Mouse (Mus musculus): ENCODE data around the gene Tram2. TPM values are rescaled to one million over a fixed set of nuclear protein-coding genes. Genes with fewer than 3 reads are reported as not detected.

The Tram2 gene
- polyA plus RNA-seq, 1 experiment from 2014 or later: 4.0 TPM

DNA sequence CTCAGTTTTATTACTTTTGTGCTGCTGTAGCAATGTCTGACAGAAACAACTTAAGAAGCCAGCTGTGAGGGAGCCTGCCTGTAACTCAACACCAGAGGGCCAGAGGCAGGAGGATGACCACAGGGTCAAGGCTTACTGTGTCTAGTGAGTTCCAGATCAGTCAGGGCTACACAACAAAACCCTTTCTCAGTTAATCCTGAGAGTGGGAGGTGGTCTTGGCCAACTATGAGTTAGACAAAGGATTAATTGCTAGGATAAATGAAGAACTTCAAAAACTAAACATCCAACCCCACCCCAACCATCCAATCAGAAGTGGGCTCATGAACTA is 45.3 kb downstream of the Tram2 start:
- H3K9me3 ChIP-seq: no peaks in the 10 kb centered on the region
- no peak for ATAC-seq (ENCODE audit: low FRiP score, low read depth)

DNA sequence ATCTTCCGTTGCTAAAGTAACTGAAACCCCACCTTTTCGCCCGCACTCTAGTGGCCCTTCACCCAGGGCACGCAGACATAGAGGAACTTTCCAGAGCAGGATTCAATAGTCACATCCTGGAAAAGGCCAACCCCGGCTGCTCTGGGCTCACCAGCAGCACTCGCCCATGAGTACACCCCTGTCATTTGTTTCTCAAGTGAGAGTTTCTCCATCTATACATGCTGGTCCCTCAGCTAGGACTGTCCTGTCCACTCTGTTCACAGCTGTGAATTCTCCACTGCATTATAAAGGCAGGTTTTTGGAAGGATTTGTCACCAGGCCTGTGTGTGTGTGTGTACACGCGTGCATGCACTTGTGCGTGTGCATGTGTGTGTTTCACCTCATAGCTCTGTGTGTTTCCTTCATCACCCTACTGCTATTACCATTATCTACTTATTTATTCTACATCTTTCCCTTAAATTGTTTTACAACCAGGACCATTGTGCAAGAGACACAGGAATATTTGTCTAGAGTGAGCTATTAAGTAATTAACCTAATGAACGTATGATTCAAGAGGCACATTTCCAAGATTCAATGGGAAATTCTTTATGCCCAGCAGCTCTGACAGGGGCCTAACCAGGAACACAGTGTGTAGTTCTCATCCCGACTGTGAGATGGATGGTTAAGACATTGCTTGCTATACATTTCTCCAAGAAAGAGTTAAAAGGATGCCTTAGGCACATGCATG is 45.8 kb downstream of the Tram2 start:
- H3K4me1 ChIP-seq: no peaks in the 10 kb centered on the region
- no peaks in the 10 kb centered on the region for H3K36me3 ChIP-seq
- H3K27me3 ChIP-seq: no peaks in the 10 kb centered on the region
- H3K27ac ChIP-seq (replicated peaks): no peak overlapping the region
- no peak overlapping the region for H3K9ac ChIP-seq (replicated peaks)
- no peak for ATAC-seq (ENCODE audit: low FRiP score, low read depth)
- no peak overlapping the region for H3K4me2 ChIP-seq (replicated peaks)
- WGBS: 93% methylated on average over 11 of the region's 11 CpGs
- no peak overlapping the region for H3K4me3 ChIP-seq
- H3K9me3 ChIP-seq: no peaks in the 10 kb centered on the region

More for the DNA sequence above, 45.3 kb downstream of the Tram2 start:
- no peak overlapping the region for H3K27ac ChIP-seq (replicated peaks)
- no peaks in the 10 kb centered on the region for H3K4me1 ChIP-seq
- H3K4me3 ChIP-seq: no peak overlapping the region
- no peaks in the 10 kb centered on the region for H3K27me3 ChIP-seq
- H3K9ac ChIP-seq (replicated peaks): no peak overlapping the region
- no peak overlapping the region for H3K4me2 ChIP-seq (replicated peaks)
- no peaks in the 10 kb centered on the region for H3K36me3 ChIP-seq

DNA sequence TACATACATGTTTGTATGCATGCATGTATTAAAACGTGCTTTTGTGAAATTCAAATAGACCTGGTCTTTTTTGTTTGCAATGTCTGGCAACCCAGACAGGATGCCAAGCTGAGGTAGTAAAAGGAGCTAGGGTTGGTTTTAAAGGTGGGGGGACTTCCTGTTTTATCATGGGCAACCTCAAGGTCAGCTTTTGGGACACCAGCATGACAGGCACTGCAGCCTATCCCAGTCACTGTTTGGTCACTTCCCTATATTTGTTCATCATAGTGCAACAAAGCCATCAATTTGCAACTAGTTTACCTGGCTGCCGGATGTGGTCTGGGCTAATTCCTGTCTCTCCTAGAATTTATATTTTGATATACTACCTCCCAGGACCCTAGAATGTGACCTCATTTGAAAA is 47.4 kb downstream of the Tram2 start:
- H3K9me3 ChIP-seq: no peaks in the 10 kb centered on the region
- H3K36me3 ChIP-seq: no peaks in the 10 kb centered on the region
- H3K4me1 ChIP-seq: no peaks in the 10 kb centered on the region
- no peak overlapping the region for H3K27ac ChIP-seq (replicated peaks)
- H3K27me3 ChIP-seq: no peaks in the 10 kb centered on the region
- H3K4me2 ChIP-seq (replicated peaks): no peak overlapping the region
- H3K4me3 ChIP-seq: no peak overlapping the region
- H3K9ac ChIP-seq (replicated peaks): no peak overlapping the region
- WGBS: 91% methylated on average over 2 of the region's 2 CpGs
- no peak for ATAC-seq (ENCODE audit: low FRiP score, low read depth)

DNA sequence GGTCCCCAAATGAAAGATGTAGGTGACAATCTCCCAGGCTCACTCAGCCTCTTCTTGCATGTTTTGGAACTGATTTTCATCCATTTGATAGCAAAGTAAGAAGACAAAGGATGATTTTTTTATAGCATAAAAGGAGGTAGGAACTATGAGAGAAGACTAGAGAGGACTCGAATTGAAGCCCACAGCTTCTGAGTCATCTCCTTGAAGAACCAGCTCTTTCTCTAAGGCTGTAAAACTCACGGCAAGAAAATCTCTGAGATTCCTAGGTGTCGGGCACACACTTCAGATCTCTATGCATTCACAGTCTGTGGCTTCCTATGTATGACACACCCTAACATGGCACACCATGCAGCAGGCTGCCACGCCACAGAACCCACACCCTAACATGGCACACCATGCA is 50.0 kb downstream of the Tram2 start:
- Histone ChIP-seq H3K27ac (replicated peaks) (no peak overlapping the region), H3K4me2 (replicated peaks) (no peak overlapping the region), H3K36me3 (no peaks in the 10 kb centered on the region), H3K4me3 (no peak overlapping the region), H3K4me1 (no peaks in the 10 kb centered on the region), H3K27me3 (no peaks in the 10 kb centered on the region), H3K9ac (replicated peaks) (no peak overlapping the region), H3K9me3 (no peaks in the 10 kb centered on the region)
- 94% methylated on average over 4 of the region's 4 CpGs for WGBS
- ATAC-seq (ENCODE audit: low FRiP score, low read depth): no peak

DNA sequence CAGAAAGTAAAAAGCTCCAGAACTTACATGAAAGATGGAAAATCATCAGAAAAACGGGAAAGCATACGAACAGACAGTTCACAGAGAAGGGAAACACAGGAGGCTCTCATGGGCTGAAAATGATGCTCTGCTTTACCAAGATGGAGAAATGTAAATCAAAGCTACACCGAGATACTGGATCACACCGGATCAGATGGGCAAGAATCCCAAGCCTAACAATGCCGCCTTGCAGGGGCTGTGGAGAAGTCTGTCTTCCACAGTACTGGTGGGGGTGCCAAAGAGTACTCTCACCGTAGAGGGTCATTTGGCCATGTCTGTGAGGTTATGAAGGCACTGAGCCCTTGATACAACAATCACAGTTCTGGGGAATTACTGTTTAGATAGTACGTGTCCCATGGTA is 52.5 kb downstream of the Tram2 start:
- H3K27ac ChIP-seq (replicated peaks): no peak overlapping the region
- no peaks in the 10 kb centered on the region for H3K27me3 ChIP-seq
- H3K4me3 ChIP-seq: no peak overlapping the region
- WGBS: 86% methylated on average over 7 of the region's 7 CpGs
- no peaks in the 10 kb centered on the region for H3K36me3 ChIP-seq
- no peak overlapping the region for H3K4me2 ChIP-seq (replicated peaks)
- H3K4me1 ChIP-seq: no peaks in the 10 kb centered on the region
- H3K9ac ChIP-seq (replicated peaks): no peak overlapping the region
- H3K9me3 ChIP-seq: no peaks in the 10 kb centered on the region
- ATAC-seq (ENCODE audit: low FRiP score, low read depth): no peak

DNA sequence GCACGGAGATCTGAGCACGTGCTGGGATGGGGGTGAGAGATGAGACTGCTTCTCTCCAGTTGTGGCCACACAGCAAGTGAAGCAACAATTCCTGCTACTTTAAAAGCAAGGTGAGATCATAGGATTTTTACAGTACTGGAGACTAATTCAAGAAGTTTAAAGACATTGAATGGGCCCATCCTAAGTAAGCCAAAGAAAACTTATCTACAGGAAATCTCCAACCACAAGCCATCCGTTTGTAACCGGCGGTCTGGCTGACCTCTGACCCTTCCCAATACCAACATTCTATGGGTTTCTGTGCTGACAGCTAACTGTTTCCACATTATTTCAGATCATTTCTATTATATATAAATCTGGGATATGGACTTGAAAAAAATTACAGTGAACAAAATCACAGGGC is 53.8 kb downstream of the Tram2 start:
- Histone ChIP-seq H3K36me3 (no peaks in the 10 kb centered on the region), H3K4me2 (replicated peaks) (no peak overlapping the region), H3K4me3 (no peak overlapping the region), H3K27ac (replicated peaks) (no peak overlapping the region), H3K9me3 (no peaks in the 10 kb centered on the region), H3K9ac (replicated peaks) (no peak overlapping the region), H3K4me1 (no peaks in the 10 kb centered on the region), H3K27me3 (no peaks in the 10 kb centered on the region)
- 87% methylated on average over 5 of the region's 5 CpGs for WGBS
- ATAC-seq (ENCODE audit: low FRiP score, low read depth): no peak

DNA sequence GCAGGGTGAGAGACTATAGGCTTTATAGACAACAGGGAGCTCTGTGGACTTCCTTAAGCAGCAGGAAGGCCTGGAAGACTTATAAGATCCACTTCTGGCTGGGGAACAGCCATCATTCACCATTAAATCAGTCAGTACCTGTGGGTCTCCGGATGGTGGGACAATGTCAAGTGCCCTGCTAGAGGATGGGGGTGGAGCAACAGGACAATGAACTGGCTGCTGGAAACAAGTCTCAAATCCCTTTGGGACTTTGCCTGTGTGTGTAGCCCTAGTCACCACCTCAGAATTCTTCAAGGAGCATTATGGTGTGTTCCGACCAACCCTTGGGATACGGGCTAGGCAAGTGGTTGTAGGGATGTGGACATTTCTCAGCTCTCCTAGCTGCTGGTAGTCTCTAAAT is 55.9 kb downstream of the Tram2 start:
- H3K27me3 ChIP-seq: no peaks in the 10 kb centered on the region
- no peak overlapping the region for H3K27ac ChIP-seq (replicated peaks)
- no peaks in the 10 kb centered on the region for H3K36me3 ChIP-seq
- H3K9ac ChIP-seq (replicated peaks): no peak overlapping the region
- no peak for ATAC-seq (ENCODE audit: low FRiP score, low read depth)
- no peak overlapping the region for H3K4me3 ChIP-seq
- H3K9me3 ChIP-seq: no peaks in the 10 kb centered on the region
- H3K4me1 ChIP-seq: no peaks in the 10 kb centered on the region
- no peak overlapping the region for H3K4me2 ChIP-seq (replicated peaks)
- 89% methylated on average over 3 of the region's 3 CpGs for WGBS

DNA sequence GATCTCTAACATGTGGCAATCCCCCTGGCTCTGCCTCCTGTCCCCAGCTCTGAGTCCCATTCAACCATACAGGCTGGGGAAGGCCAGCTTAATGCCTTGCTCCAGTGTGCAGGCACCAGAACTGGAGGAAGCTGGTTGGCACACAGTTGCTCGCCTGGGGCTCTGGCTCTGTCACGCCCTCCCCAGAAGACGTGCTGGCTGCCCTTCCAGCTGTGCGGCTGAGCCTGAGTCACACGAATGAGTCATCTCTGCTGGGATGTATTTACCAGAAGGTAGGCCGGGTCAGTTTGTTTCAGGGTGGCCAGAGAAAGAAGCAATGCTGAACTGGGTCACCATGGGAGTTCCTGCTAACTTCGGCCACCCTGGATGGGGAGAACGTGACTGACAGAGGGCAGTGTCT is 64.6 kb downstream of the Tram2 start:
- Histone ChIP-seq H3K9me3 (no peaks in the 10 kb centered on the region), H3K4me2 (replicated peaks) (no peak overlapping the region), H3K9ac (replicated peaks) (no peak overlapping the region), H3K4me1 (no peaks in the 10 kb centered on the region), H3K36me3 (peaks cover 13% of the 10 kb centered on the region; the same call in 1 of the 2 replicates), H3K4me3 (no peak overlapping the region), H3K27ac (replicated peaks) (no peak overlapping the region), H3K27me3 (no peaks in the 10 kb centered on the region)
- no peak for ATAC-seq (ENCODE audit: low FRiP score, low read depth)
- WGBS: 68% methylated on average over 8 of the region's 8 CpGs

DNA sequence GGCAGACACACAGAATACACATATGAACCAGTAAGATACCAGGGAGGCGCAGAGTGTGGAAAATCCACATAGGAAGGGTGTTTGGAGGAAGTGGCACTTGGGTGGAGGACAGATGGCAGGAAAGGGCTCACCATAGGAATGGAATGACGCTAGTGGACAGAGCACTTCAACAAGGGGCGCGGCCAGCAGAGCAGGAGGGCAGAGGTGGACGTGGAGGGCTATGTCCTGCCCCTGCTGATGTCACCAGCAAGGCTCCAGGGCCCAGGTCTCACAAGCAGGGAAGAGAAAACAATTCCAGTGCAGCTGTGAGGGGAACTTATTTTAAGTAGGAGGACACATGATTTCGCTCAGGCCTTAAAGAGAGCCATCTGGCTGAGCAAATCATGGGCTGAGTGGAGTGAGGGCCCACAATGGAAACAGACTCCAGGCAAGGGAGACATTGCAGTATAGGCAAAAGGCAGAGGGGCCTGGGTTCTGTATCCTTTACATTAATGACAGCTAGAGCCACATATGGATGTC is 68.7 kb downstream of the Tram2 start:
- Histone ChIP-seq H3K27ac (replicated peaks) (no peak overlapping the region), H3K4me2 (replicated peaks) (no peak overlapping the region), H3K4me1 (no peaks in the 10 kb centered on the region), H3K9ac (replicated peaks) (no peak overlapping the region), H3K4me3 (no peak overlapping the region), H3K36me3 (peaks cover 13% of the 10 kb centered on the region; the same call in 1 of the 2 replicates), H3K9me3 (no peaks in the 10 kb centered on the region), H3K27me3 (no peaks in the 10 kb centered on the region)
- 81% methylated on average over 6 of the region's 6 CpGs for WGBS
- no peak for ATAC-seq (ENCODE audit: low FRiP score, low read depth)

DNA sequence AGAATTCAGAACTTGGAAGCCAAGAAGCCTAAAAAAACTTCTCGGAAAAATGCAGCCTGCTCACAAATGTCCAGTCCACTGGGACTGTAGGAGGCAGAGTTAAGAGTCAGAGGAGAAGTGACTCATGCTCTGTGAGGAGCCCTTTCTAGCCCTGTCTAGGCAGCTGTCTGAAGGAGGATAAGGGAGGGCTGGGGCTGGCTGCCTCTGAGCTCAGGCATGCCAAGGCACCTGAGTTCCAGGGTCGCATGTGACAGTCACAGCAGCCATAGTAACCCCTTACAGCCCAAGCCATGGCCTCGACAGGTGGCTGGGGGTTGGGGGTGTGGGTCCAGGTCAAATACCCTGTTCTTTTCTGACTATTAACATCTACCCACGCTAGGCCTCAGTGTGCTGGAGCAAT is 70.1 kb downstream of the Tram2 start:
- H3K4me1 ChIP-seq: no peaks in the 10 kb centered on the region
- no peaks in the 10 kb centered on the region for H3K9me3 ChIP-seq
- no peak overlapping the region for H3K4me2 ChIP-seq (replicated peaks)
- no peak overlapping the region for H3K4me3 ChIP-seq
- ATAC-seq (ENCODE audit: low FRiP score, low read depth): no peak
- H3K36me3 ChIP-seq: peaks cover 13% of the 10 kb centered on the region; the same call in 1 of the 2 replicates
- H3K27ac ChIP-seq (replicated peaks): no peak overlapping the region
- 82% methylated on average over 4 of the region's 4 CpGs for WGBS
- no peak overlapping the region for H3K9ac ChIP-seq (replicated peaks)
- no peaks in the 10 kb centered on the region for H3K27me3 ChIP-seq

DNA sequence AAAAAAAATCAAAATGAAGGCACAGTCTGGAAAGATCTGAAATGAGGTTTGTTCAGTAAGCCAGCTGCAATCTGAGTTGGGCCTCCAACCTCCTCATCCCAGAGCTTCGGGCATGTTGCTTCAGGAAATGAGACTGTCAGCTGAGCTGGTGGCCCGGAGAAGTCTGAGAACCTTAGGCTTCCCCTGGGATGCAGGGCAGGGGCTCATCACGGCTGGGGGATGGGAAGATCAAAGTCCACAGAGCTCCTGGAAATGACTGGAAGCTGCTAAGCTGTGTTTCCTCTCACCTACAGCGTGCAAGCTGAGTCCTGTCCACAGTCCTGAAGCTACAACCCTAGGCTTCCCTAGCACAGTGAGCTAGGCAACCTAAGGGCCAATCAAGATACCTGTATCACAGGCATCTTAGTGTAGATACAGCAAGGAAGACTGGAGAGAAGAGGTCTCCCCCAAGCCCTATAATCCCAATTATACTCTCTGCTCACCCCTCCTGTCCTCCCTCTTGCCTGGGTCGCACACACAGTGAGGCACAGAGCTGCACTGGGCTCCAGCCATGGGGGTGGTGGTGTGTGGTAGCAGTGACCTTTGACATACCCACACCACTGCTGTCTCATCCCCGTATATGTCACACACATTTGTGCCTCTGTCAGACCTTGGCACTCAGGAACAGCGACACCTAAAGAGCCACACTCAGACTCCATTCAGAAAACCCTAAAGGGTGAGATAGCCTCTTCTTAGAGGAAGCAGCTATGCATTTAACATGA is 70.9 kb downstream of the Tram2 start:
- H3K4me1 ChIP-seq: no peaks in the 10 kb centered on the region
- H3K4me2 ChIP-seq (replicated peaks): no peak overlapping the region
- H3K9ac ChIP-seq (replicated peaks): no peak overlapping the region
- no peaks in the 10 kb centered on the region for H3K27me3 ChIP-seq
- no peak overlapping the region for H3K4me3 ChIP-seq
- WGBS: 88% methylated on average over 7 of the region's 7 CpGs
- H3K9me3 ChIP-seq: no peaks in the 10 kb centered on the region
- no peak for ATAC-seq (ENCODE audit: low FRiP score, low read depth)
- H3K36me3 ChIP-seq: peaks cover 19% of the 10 kb centered on the region; the same call in 1 of the 2 replicates
- no peak overlapping the region for H3K27ac ChIP-seq (replicated peaks)

DNA sequence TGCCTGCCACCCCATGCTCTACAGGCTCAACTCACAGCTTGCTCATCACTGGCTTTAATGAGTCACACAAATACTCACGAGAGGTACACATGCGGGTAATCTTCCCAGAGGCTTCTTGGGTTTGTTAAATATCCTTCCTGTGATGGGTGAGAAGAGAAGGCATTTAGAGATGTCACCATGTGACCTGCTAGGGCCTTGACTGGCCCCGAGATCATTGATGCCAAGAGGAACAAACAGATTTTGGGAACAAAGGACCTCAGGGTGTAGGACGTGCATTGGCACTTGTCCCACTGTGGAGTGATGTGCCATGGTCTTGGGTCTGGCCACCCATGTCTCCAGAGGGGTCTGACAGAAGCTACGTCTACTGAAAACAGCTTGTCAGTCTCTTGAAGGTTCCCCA is 72.3 kb downstream of the Tram2 start:
- no peak overlapping the region for H3K9ac ChIP-seq (replicated peaks)
- no peaks in the 10 kb centered on the region for H3K27me3 ChIP-seq
- no peaks in the 10 kb centered on the region for H3K9me3 ChIP-seq
- 89% methylated on average over 5 of the region's 5 CpGs for WGBS
- peaks cover 15% of the 10 kb centered on the region; the same call in 1 of the 2 replicates for H3K36me3 ChIP-seq
- no peaks in the 10 kb centered on the region for H3K4me1 ChIP-seq
- no peak overlapping the region for H3K4me3 ChIP-seq
- no peak for ATAC-seq (ENCODE audit: low FRiP score, low read depth)
- no peak overlapping the region for H3K4me2 ChIP-seq (replicated peaks)
- no peak overlapping the region for H3K27ac ChIP-seq (replicated peaks)
